Mouse (Mus musculus) liver, postnatal 0 days (tissue): Measurements from ENCODE around the gene Lyrm4. TPM values are rescaled to one million over a fixed set of nuclear protein-coding genes. Genes with fewer than 3 reads are reported as not detected.
A peak's percentile ranks its signal among the peaks of the same experiment; 100 is the strongest.

ENCODE experiments used
- ATAC-seq: fragments of 200-750 bp; cut with Nextera tagmentation; 2 replicates; pipeline ENCODE4 v1.8.0; 2017; ENCODE audit warnings: mild to moderate bottlenecking, moderate library complexity
- DNase-seq: peaks from one replicate; pipeline ENCODE4 v3.0.0-alpha.2; 2016
- H3K27ac ChIP-seq: fragments of 300-500 bp; sonication (generic); 2 replicates; pipeline ENCODE4 v1.5.1; 2014; ENCODE audit warnings: antibody characterized with exemption, moderate library complexity, mild to moderate bottlenecking, low read depth
- H3K27me3 ChIP-seq: fragments of 300-500 bp; sonication (generic); 2 replicates; pipeline ENCODE4 v1.6.1; 2014; ENCODE audit warnings: low read length, control low read depth, mixed read lengths; ENCODE audit not compliant: insufficient read depth
- H3K36me3 ChIP-seq: fragments of 300-500 bp; sonication (generic); replicated peaks from 2 replicates; pipeline ENCODE4 v1.6.1; 2014; ENCODE audit warnings: mild to moderate bottlenecking, control low read depth, low read length, moderate library complexity, mixed read lengths; ENCODE audit not compliant: insufficient read depth
- H3K4me1 ChIP-seq: fragments of 300-500 bp; sonication (generic); 2 replicates; pipeline ENCODE4 v1.6.1; 2014; ENCODE audit warnings: antibody characterized with exemption, mild to moderate bottlenecking, control low read depth; ENCODE audit not compliant: insufficient read depth
- H3K4me2 ChIP-seq: fragments of 300-500 bp; sonication (generic); 2 replicates; pipeline ENCODE4 v1.6.1; 2014; ENCODE audit warnings: low read depth, mild to moderate bottlenecking, low read length, moderate library complexity, mixed read lengths
- H3K4me3 ChIP-seq: fragments of 300-500 bp; sonication (generic); 2 replicates; pipeline ENCODE4 v1.5.1; 2014; ENCODE audit warnings: low read depth, low read length
- H3K9ac ChIP-seq: fragments of 300-500 bp; sonication (generic); replicated peaks from 2 replicates; pipeline ENCODE4 v1.6.1; 2014; ENCODE audit warnings: mild to moderate bottlenecking, moderate library complexity
- H3K9me3 ChIP-seq: fragments of 300-500 bp; sonication (generic); 2 replicates; pipeline ENCODE4 v1.6.1; 2016; ENCODE audit warnings: mild to moderate bottlenecking, control low read depth, low read length, mixed read lengths
- CTCF ChIP-seq: sonication (generic); IDR thresholded peaks from 2 replicates; pipeline ENCODE4 v1.5.1; 2016; ENCODE audit warnings: antibody characterized with exemption, low read depth
- EP300 ChIP-seq: IDR thresholded peaks from 2 replicates; pipeline ENCODE4 v1.6.1; 2016; ENCODE audit warnings: antibody characterized with exemption, low read depth, mild to moderate bottlenecking
- WGBS: fragments of 180-500 bp; shearing (Covaris S2); extraction: QIAGEN DNeasy Blood & Tissue Kit; methylation state at CpG from one replicate; pipeline ENCODE4 v1.1.7; 2014; ENCODE audit not compliant: insufficient replicate concordance; 5-methylcytosine and 5-hydroxymethylcytosine counted together
- polyA plus RNA-seq: library from polyadenylated mRNA; unstranded; fragments of >200 nt; fragmentation: Nextera tagmentation; extraction: Ambion mirVana; gene quantifications from 2 replicates; pipeline ENCODE4 v1.2.1, GENCODE M21; 2015

Lyrm4 gene
- 18.7 and 19.3 TPM in 2 replicates for polyA plus RNA-seq

DNA sequence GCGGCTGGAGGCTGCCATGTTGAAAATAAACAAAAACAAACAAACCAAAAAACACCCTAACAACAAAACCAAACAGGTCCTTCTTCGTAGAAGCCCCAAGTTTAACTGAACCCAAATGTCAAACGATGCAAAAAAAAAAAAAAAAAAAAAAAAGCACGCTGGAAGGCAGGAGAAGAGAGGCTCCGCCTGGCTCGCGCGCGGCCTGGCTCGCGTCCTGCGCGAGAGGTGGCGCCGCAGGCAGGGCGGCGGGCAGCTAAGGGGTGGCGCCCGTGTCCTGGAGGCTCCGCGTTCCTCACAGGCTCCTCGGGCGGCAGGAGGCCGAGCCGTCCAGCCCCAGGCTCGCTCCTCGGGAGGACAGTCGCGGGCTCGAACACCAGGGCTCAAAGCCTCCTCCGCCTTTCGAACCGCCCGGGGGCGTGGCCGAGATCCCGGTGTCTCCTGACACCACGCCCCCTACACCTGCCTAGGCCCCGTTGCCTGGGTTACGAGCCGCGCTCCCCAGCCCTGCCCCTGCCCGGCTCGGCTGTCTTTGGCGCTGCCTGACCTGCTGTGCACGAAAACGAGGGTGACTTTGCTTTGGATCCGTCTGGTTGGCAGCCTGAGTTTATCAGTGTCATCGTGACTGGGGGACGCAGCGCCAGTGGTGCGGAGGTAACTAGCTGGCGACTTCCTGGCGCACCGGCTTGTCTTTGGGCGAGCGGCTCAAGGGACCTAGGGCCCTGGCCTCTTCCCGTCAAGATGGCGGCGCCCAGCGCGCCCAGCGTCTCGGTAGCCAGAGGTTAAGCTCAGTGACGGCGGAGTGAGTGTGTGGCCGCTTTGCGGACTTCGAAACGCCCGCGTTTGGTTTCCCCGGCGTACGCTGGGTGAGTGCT, at the start of gene Lyrm4, which contains the start of gene Fars2:
Gene Lyrm4 (minus strand): TSS at position 384 of the 872 bp plus-strand sequence.
Gene Fars2 (plus strand): TSS at position 270 of the 872 bp plus-strand sequence.
- H3K27ac ChIP-seq, result peak within 1 kb of the TSS; percentile 99
- H3K36me3 ChIP-seq, result no peaks in the 10 kb centered on the region
- no peaks in the 10 kb centered on the region for H3K9me3 ChIP-seq
- H3K4me1 ChIP-seq, result peaks cover 10% of the 10 kb centered on the region
- under 1% methylated on average over 69 of the region's 75 CpGs for WGBS
- H3K4me2 ChIP-seq, result peak within 1 kb of the TSS; percentile 95
- H3K4me3 ChIP-seq, result peak within 1 kb of the TSS; percentile 75
- TF ChIP-seq CTCF (peak; percentile 27; the same call in 1 of the 2 replicates), EP300 (peak; percentile 64; the same call in 1 of the 2 replicates)
- ATAC-seq (peak; percentile 97), DNase-seq (peak; percentile 99)
- no peaks in the 10 kb centered on the region for H3K27me3 ChIP-seq
- peak within 1 kb of the TSS; percentile 69 for H3K9ac ChIP-seq

DNA sequence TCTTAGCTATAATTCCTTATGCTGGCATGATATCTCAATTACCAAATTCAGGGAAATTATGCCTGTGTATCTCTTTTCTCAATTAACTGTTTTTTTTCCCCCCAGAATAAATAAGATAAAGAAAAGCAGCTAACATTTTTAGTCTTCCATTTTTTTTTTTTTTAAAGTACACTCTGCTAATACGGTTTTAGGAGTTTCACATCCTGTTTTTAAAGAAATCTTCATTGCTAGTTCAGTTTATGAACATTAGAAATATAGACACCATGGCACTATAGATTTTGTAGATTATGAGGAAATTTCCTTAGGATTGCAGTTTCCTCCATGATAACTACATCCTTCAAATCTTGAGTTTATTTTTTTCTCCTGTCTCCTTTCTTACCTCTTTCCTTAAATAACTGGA, 46.6 kb upstream of the Lyrm4 start:
- TF ChIP-seq CTCF (no peak), EP300 (no peak)
- DNase-seq, result no peak

DNA sequence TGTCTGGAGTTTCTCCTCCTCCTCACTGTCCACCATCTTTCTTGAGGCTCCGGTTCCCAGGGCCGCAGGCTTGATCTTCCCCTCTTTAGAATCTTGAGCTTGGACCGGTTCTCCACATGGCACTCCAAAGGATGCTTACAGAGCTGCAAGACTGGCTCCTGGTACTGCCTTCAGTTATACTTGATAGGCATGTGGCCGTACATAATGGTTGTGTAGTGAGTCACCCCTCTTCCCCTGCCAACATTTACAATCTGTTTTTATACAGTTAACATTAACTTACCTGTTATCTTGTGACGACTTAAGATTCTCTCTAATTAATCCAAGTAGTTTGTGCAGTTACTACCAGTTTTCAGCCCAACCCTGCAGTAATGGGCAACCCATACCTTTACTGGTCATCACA, 46.1 kb upstream of the Lyrm4 start:
- H3K4me1 ChIP-seq, result no peaks in the 10 kb centered on the region
- TF ChIP-seq CTCF (no peak), EP300 (no peak)
- ATAC-seq, result no peak
- no peaks in the 10 kb centered on the region for H3K9me3 ChIP-seq
- no peak overlapping the region for H3K4me3 ChIP-seq
- H3K36me3 ChIP-seq, result no peaks in the 10 kb centered on the region
- H3K4me2 ChIP-seq, result no peak overlapping the region
- WGBS, result 84% methylated on average over 5 of the region's 5 CpGs
- no peak overlapping the region for H3K9ac ChIP-seq
- H3K27me3 ChIP-seq, result no peaks in the 10 kb centered on the region
- no peak overlapping the region for H3K27ac ChIP-seq
- no peak for DNase-seq

More for the DNA sequence above, 46.6 kb upstream of the Lyrm4 start:
- Histone ChIP-seq H3K27ac (no peak overlapping the region), H3K27me3 (no peaks in the 10 kb centered on the region), H3K9ac (no peak overlapping the region), H3K4me3 (no peak overlapping the region), H3K4me1 (no peaks in the 10 kb centered on the region), H3K9me3 (no peaks in the 10 kb centered on the region), H3K36me3 (no peaks in the 10 kb centered on the region), H3K4me2 (no peak overlapping the region)
- 54% methylated on average over 1 of the region's 1 CpGs for WGBS
- no peak for ATAC-seq

DNA sequence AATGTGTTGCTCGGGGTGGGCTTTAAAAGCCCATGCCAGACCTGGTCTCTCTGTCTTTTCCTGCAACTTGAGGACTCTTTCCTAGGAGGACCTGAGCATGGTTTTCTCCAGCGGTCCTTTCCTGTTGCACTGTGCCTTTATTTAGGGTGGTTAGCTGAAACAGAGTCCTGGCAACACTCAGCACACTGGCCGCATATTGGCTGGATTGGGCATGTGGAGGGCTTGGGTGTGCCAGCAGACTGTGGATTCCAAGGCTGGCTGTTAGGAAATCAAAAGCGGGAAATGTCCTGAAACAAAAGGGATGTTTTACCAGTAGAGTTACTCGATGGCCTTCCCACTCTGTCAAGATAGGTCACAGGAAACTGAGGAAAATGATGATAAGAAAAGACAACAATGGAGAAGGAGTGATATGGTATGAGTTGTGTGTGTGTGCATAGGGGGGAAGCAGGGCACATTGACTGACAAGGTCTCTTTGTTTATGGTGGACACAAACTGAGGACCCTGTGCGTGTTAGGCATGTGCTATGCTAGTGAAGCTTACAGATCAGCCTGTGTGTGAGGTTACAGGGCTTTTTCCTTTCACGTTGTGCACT, 39.1 kb upstream of the Lyrm4 start:
- no peaks in the 10 kb centered on the region for H3K9me3 ChIP-seq
- no peaks in the 10 kb centered on the region for H3K4me1 ChIP-seq
- ATAC-seq, result no peak
- DNase-seq, result no peak
- no peak for TF ChIP-seq EP300
- no peaks in the 10 kb centered on the region for H3K36me3 ChIP-seq
- H3K4me3 ChIP-seq, result no peak overlapping the region
- H3K9ac ChIP-seq, result no peak overlapping the region
- no peak overlapping the region for H3K4me2 ChIP-seq
- H3K27ac ChIP-seq, result no peak overlapping the region
- 78% methylated on average over 7 of the region's 7 CpGs for WGBS
- no peaks in the 10 kb centered on the region for H3K27me3 ChIP-seq

DNA sequence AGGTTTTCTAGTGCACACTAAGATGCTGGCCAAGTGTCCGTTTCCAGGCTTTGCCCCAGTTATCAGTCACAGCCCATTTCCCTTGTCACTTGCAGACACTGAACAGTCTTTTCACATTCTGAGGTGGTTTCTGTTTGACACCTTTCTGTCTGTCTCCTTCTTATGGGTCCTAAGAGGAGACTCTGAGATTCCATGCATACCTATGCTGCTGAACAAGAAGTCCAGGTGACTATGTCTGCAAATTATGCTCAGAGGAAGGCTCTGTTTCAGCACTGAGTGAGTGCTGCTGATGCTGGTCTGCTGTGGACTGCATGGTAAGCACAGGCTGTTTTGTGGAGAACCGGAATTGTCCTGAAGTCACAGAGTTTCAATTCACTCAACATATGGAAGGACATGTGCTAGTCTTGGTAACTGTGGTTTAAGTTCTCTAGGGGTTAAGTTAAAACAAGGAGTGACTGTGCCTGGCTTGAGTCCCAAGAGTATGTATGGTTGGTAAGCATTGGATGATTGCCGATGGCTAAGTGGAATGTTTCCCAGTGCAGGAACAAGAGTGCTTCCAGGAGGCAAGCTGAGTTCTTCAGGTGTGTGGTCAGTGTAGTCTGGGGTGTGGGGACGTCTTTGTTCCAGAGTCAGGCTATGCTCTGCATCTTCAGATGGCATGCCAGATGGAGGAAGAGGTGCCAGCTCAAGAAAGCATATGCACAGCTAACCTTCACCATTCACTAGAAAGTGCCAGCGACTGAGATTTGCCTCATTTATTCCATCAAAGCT, 35.6 kb upstream of the Lyrm4 start:
- 76% methylated on average over 5 of the region's 5 CpGs for WGBS
- Histone ChIP-seq H3K36me3 (no peaks in the 10 kb centered on the region), H3K27ac (no peak overlapping the region), H3K4me2 (no peak overlapping the region), H3K9me3 (no peaks in the 10 kb centered on the region), H3K4me1 (peaks cover 16% of the 10 kb centered on the region), H3K9ac (no peak overlapping the region), H3K27me3 (no peaks in the 10 kb centered on the region), H3K4me3 (no peak overlapping the region)
- ATAC-seq (no peak), DNase-seq (no peak)
- no peak for TF ChIP-seq CTCF
- TF ChIP-seq EP300, result no peak

DNA sequence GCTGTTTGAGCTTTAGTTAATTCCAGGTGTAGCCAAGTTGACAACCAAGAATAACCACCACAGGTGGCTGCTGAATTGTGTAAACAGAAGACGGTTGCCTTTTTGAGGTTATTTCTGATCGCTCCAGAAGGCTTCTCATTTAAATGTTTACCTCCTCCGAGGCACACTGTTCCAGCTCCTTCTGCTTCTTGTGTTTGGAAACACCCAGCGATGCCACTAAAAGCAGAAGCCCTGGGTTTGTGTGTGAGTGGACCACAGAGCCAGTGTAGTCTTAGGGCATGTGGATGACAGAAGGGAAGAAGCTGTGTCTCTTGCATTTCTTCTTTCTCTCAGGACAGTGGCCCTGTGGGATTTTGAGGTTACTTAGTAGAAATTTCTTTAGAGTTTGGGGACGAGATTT, 32.9 kb upstream of the Lyrm4 start:
- Histone ChIP-seq H3K4me1 (peaks cover 19% of the 10 kb centered on the region), H3K27me3 (no peaks in the 10 kb centered on the region), H3K4me3 (no peak overlapping the region), H3K9ac (no peak overlapping the region), H3K4me2 (no peak overlapping the region; the same call in 1 of the 2 replicates), H3K9me3 (no peaks in the 10 kb centered on the region), H3K36me3 (no peaks in the 10 kb centered on the region), H3K27ac (peak overlapping the region; percentile 41; the same call in 1 of the 2 replicates)
- ATAC-seq (no peak), DNase-seq (no peak)
- WGBS, result 41% methylated on average over 5 of the region's 5 CpGs
- TF ChIP-seq EP300 (no peak), CTCF (no peak)
